Mouse (Mus musculus) limb, embryonic 14.5 days (tissue): ENCODE measurements at regions not wholly inside any gene's neighbourhood (a gene's known extent, or its start where the extent isn't known, plus 50 kb on each side); places are given as distances from the start of the nearest gene placed in this dataset.

Experiments
- ATAC-seq: fragments of 200-750 bp; cut with Nextera tagmentation; 2 replicates; pipeline ENCODE4 v1.8.0; 2017; ENCODE audit warnings: low read depth, moderate number of reproducible peaks, moderate TSS enrichment; ENCODE audit not compliant: low FRiP score
- DNase-seq: peaks from one replicate; pipeline ENCODE4 v3.0.0-alpha.2; 2015; ENCODE audit warnings: low spot score
- H3K27ac ChIP-seq: fragments of 300-500 bp; sonication (generic); replicated peaks from 2 replicates; pipeline ENCODE4 v1.5.1; 2014; ENCODE audit warnings: low read depth, mild to moderate bottlenecking, low read length, moderate library complexity, mixed read lengths
- H3K27me3 ChIP-seq: fragments of 300-500 bp; sonication (generic); 2 replicates; pipeline ENCODE4 v1.6.1; 2014; ENCODE audit warnings: low read length, mixed read lengths; ENCODE audit not compliant: control insufficient read depth, insufficient read depth
- H3K36me3 ChIP-seq: fragments of 300-500 bp; sonication (generic); 2 replicates; pipeline ENCODE4 v1.6.1; 2014; ENCODE audit warnings: mild to moderate bottlenecking, low read length, moderate library complexity, mixed read lengths; ENCODE audit not compliant: control insufficient read depth, insufficient read depth
- H3K4me1 ChIP-seq: fragments of 300-500 bp; sonication (generic); 2 replicates; pipeline ENCODE4 v1.6.1; 2014; ENCODE audit warnings: antibody characterized with exemption, low read length, mixed read lengths; ENCODE audit not compliant: control insufficient read depth, insufficient read depth
- H3K4me2 ChIP-seq: fragments of 300-500 bp; sonication (generic); replicated peaks from 2 replicates; pipeline ENCODE4 v1.6.1; 2014; ENCODE audit warnings: low read depth, mild to moderate bottlenecking, low read length, moderate library complexity; ENCODE audit not compliant: severe bottlenecking
- H3K4me3 ChIP-seq: fragments of 300-500 bp; sonication (generic); replicated peaks from 2 replicates; pipeline ENCODE4 v1.5.1; 2014; ENCODE audit warnings: low read length
- H3K9ac ChIP-seq: fragments of 300-500 bp; sonication (generic); 2 replicates; pipeline ENCODE4 v1.6.1; 2014; ENCODE audit warnings: mild to moderate bottlenecking, low read depth, low read length, moderate library complexity; ENCODE audit not compliant: severe bottlenecking
- H3K9me3 ChIP-seq: fragments of 300-500 bp; sonication (generic); 2 replicates; pipeline ENCODE4 v1.6.1; 2016; ENCODE audit warnings: low read length; ENCODE audit not compliant: control insufficient read depth
- POLR2A ChIP-seq: fragments of 200-500 bp; IDR thresholded peaks from 2 replicates; pipeline ENCODE4 v1.8.0; 2012; ENCODE audit warnings: inconsistent platforms, mild to moderate bottlenecking, moderate library complexity, borderline replicate concordance; ENCODE audit not compliant: insufficient read depth, insufficient read length; ENCODE audit errors: extremely low read depth
- WGBS: fragments of 180-500 bp; shearing (Covaris S2); extraction: QIAGEN DNeasy Blood & Tissue Kit; methylation state at CpG from one replicate; pipeline ENCODE4 v1.1.7; 2014; 5-methylcytosine and 5-hydroxymethylcytosine counted together

DNA sequence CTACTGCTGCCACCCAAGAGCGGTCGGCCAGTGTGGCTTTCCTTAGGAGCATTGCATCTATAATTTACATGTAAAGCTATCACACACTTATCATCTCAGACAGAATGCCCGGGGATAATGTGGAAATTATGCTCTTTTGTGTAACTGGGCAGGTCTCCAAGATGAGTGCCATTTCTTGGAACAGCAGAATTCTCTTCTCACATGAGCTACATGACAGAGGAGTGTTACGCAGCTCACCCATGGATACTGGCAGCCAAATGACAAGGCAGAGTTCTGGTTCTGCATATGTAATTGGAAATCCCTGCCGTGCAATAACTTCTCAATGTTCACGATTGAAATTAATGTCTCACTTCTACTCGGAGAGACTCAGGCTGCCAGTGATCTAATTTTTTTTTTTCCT, 119.1 kb downstream of the Ube2e3 start:
- Histone ChIP-seq H3K36me3 (no peaks in the 10 kb centered on the region), H3K27ac (no peak overlapping the region), H3K4me1 (no peaks in the 10 kb centered on the region), H3K4me2 (no peak overlapping the region), H3K4me3 (no peak overlapping the region), H3K9ac (no peak overlapping the region), H3K9me3 (no peaks in the 10 kb centered on the region), H3K27me3 (no peaks in the 10 kb centered on the region)
- 76% methylated on average over 7 of the region's 7 CpGs for WGBS
- DNase-seq (no peak), ATAC-seq (no peak)
- no peak for TF ChIP-seq POLR2A

DNA sequence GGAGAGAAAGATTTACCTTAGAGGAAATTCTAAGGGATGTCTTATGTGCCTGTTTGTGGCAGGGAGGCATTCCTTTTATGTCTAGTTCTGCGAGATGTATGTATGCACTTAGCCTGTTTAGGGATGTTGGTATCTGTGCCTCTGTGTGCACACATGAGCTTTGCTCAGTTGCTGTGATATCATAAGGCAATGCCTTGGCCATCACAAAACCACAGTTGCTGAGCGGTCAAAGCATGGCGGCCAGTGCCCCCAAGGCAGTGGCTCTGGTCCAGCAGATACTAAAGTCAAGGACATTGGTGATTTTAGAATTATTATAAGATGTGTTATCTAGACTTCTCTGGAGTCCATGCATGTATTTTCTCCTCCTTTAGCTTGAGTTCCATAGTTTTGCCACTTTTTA, 119.5 kb downstream of the Ube2e3 start:
- no peak for DNase-seq
- TF ChIP-seq POLR2A = no peak

DNA sequence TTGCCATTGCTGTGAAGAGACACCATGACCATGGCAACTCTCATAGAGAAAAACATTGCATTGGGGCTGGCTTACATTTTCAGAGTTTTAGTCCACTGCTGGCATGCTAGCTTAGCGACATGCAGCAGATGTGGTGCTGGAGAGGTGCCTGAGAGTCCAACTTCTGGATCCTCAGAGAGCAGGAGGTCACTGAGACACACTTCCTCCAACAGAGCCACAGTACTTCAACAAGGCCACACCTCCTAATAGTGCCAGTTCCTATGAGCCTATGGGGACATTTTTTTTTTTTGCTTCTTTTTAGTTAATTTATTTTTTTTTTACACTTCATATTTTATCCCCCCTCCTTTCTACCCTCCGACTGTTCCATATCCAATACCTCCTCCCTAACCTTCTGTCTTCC, 120.3 kb downstream of the Ube2e3 start:
- Histone ChIP-seq H3K27ac (no peak overlapping the region), H3K4me1 (no peaks in the 10 kb centered on the region), H3K9ac (no peak overlapping the region), H3K4me3 (no peak overlapping the region), H3K4me2 (no peak overlapping the region), H3K36me3 (no peaks in the 10 kb centered on the region), H3K9me3 (no peaks in the 10 kb centered on the region), H3K27me3 (no peaks in the 10 kb centered on the region)
- WGBS = 87% methylated on average over 2 of the region's 2 CpGs
- DNase-seq = no peak
- no peak for TF ChIP-seq POLR2A
- no peak for ATAC-seq

More for the DNA sequence above, 119.5 kb downstream of the Ube2e3 start:
- no peak overlapping the region for H3K4me3 ChIP-seq
- no peak overlapping the region for H3K9ac ChIP-seq
- no peak overlapping the region for H3K27ac ChIP-seq
- ATAC-seq = no peak
- H3K36me3 ChIP-seq = no peaks in the 10 kb centered on the region
- WGBS = 83% methylated on average over 3 of the region's 3 CpGs
- no peaks in the 10 kb centered on the region for H3K9me3 ChIP-seq
- no peaks in the 10 kb centered on the region for H3K27me3 ChIP-seq
- no peaks in the 10 kb centered on the region for H3K4me1 ChIP-seq
- H3K4me2 ChIP-seq = no peak overlapping the region

DNA sequence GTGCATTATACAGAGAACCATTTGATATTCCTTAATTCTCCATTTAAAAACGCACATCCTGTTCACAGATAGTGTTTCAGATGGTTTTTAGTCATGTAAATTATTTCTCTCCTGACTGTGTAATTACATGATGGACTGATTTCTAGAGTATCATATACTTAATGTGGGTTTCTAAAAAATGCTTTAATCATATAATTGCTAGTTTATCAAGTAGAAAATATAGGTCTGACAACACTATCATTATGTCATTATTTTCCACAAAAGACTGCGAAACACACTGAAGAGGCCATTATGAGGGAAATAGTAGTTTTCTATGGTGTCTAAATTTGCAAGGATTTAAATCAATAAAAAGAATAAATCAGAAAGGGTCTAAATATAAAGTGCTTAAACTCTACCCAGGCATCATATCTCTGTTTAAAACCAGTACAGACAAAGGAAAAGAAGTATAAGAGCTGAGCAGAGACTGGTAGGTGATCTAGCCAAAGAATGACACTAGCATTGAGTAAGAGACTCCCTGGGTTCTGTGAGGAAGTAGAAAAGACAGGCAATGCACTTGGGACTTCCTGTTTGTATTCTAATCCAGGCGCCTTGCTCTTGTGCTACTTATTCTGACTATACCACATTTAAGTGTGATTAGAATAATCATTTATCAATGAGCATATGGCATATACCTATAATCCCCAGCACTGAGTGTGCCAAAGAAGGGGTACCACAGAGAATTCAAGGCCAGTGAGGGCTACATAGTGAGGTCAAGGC, 127.1 kb downstream of the Ube2e3 start:
- no peak overlapping the region for H3K4me2 ChIP-seq
- H3K4me3 ChIP-seq = no peak overlapping the region
- DNase-seq = no peak
- no peaks in the 10 kb centered on the region for H3K4me1 ChIP-seq
- no peak overlapping the region for H3K27ac ChIP-seq
- no peak overlapping the region for H3K9ac ChIP-seq
- H3K36me3 ChIP-seq = no peaks in the 10 kb centered on the region
- H3K9me3 ChIP-seq = no peaks in the 10 kb centered on the region
- no peak for ATAC-seq
- H3K27me3 ChIP-seq = no peaks in the 10 kb centered on the region
- TF ChIP-seq POLR2A = no peak
- 75% methylated on average over 3 of the region's 3 CpGs for WGBS

DNA sequence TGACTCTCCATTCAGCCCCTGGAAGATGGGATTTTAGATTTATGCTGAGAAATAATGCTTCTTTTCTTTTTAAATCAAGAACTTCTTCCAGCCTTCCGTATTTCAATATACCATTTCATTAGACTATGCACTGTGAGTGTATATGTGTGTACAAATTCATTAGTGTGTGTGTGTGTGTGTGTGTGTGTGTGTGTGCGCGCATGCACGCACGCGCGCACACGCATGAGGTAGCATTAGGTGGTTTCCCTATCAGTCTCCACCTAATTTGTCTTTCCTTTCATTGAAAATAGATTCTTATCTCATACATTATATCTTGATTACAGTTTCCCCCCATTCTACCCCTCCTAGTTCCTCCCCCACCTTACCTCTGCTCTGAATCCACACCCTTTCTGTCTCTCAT, 130.7 kb downstream of the Ube2e3 start:
- TF ChIP-seq POLR2A = no peak
- Histone ChIP-seq H3K9ac (no peak overlapping the region), H3K4me1 (no peaks in the 10 kb centered on the region), H3K4me3 (no peak overlapping the region), H3K27me3 (no peaks in the 10 kb centered on the region), H3K4me2 (no peak overlapping the region), H3K36me3 (no peaks in the 10 kb centered on the region), H3K9me3 (no peaks in the 10 kb centered on the region), H3K27ac (no peak overlapping the region)
- WGBS = 98% methylated on average over 8 of the region's 8 CpGs
- DNase-seq (no peak), ATAC-seq (no peak)
